Mouse (Mus musculus) hindbrain, embryonic 11.5 days (tissue): ENCODE data around the gene Gmds. TPM values are rescaled to one million over a fixed set of nuclear protein-coding genes. Genes with fewer than 3 reads are reported as not detected.

Experiments
- ATAC-seq: fragments of 200-750 bp; cut with Nextera tagmentation; 2 replicates; pipeline ENCODE4 v1.8.0; 2017; ENCODE audit warnings: mild to moderate bottlenecking, moderate TSS enrichment, moderate library complexity; ENCODE audit not compliant: low FRiP score
- DNase-seq: peaks from one replicate; pipeline ENCODE4 v3.0.0-alpha.2; 2015; ENCODE audit warnings: low spot score
- H3K27ac ChIP-seq: fragments of 300-500 bp; sonication (generic); 2 replicates; pipeline ENCODE4 v1.5.1; 2014; ENCODE audit warnings: mild to moderate bottlenecking, low read depth, low read length
- H3K27me3 ChIP-seq: fragments of 300-500 bp; sonication (generic); 2 replicates; pipeline ENCODE4 v1.6.1; 2014; ENCODE audit warnings: mild to moderate bottlenecking, low read length, moderate library complexity, mixed read lengths; ENCODE audit not compliant: control insufficient read depth, insufficient read depth
- H3K36me3 ChIP-seq: fragments of 300-500 bp; sonication (generic); 2 replicates; pipeline ENCODE4 v1.6.1; 2014; ENCODE audit warnings: mild to moderate bottlenecking, low read length, moderate library complexity, mixed read lengths; ENCODE audit not compliant: control insufficient read depth, insufficient read depth
- H3K4me1 ChIP-seq: fragments of 300-500 bp; sonication (generic); replicated peaks from 2 replicates; pipeline ENCODE4 v1.6.1; 2014; ENCODE audit warnings: low read length, mixed read lengths; ENCODE audit not compliant: control insufficient read depth, insufficient read depth
- H3K4me2 ChIP-seq: fragments of 300-500 bp; sonication (generic); replicated peaks from 2 replicates; pipeline ENCODE4 v1.6.1; 2014; ENCODE audit warnings: mild to moderate bottlenecking, low read depth, low read length
- H3K4me3 ChIP-seq: fragments of 300-500 bp; sonication (generic); 2 replicates; pipeline ENCODE4 v1.5.1; 2014; ENCODE audit warnings: low read depth, low read length
- H3K9ac ChIP-seq: fragments of 300-500 bp; sonication (generic); 2 replicates; pipeline ENCODE4 v1.6.1; 2014; ENCODE audit warnings: low read depth, low read length
- H3K9me3 ChIP-seq: fragments of 300-500 bp; sonication (generic); 2 replicates; pipeline ENCODE4 v1.6.1; 2016; ENCODE audit warnings: low read length; ENCODE audit not compliant: control insufficient read depth
- WGBS: fragments of 180-500 bp; shearing (Covaris S2); extraction: QIAGEN DNeasy Blood & Tissue Kit; methylation state at CpG from one replicate; pipeline ENCODE4 v1.1.7; 2014; 5-methylcytosine and 5-hydroxymethylcytosine counted together
- polyA plus RNA-seq: library from polyadenylated mRNA; unstranded; fragments of >200 nt; fragmentation: Nextera tagmentation; extraction: Ambion mirVana; gene quantifications from 2 replicates; pipeline ENCODE4 v1.2.1, GENCODE M21; 2014

Gene Gmds
- polyA plus RNA-seq, 1 experiment from 2014 or later, result 32.1 TPM

DNA sequence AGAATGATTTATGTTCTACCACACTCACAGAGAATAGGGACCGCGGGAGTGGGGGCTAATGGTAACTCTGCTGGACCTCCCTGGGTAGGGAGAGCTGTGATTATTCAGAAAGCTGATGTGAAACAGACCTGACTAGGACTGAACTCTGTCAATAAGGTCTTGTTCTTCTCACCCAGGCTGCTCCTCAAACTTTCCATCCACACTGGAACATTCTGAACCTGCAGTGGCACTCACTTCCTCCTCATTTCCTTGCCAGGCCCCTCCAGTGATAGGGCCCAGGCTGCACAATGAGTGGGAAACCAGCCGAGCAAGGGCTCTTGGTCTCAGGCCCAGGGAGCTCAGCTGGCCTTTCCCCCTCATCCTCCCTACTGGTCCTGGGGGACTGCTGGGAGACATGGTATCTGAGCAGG, 102.3 kb downstream of the Gmds start:
- Histone ChIP-seq H3K27ac (no peak overlapping the region), H3K27me3 (no peaks in the 10 kb centered on the region), H3K36me3 (no peaks in the 10 kb centered on the region), H3K9ac (no peak overlapping the region), H3K4me2 (no peak overlapping the region), H3K9me3 (no peaks in the 10 kb centered on the region), H3K4me3 (no peak overlapping the region), H3K4me1 (no peaks in the 10 kb centered on the region)
- ATAC-seq (no peak), DNase-seq (peak; percentile 3)
- WGBS, result 58% methylated on average over 3 of the region's 3 CpGs

DNA sequence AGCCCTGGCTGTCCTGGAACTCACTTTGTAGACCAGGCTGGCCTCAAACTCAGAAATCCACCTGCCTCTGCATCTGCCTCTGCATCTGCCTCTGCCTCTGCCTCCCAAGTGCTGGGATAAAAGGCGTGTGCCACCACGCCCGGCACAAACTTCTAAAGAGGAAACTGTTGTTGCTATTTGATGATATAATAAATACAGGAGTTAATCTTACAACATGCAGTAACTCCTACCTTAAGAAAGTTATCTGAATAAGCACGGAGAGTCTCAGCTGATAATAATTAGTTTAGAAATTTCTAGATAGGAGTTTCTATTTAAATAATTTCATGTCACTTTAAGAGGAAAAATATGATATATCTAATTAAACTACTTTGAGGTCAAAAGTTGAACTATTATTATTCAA, 103.5 kb downstream of the Gmds start:
- ATAC-seq, result no peak

DNA sequence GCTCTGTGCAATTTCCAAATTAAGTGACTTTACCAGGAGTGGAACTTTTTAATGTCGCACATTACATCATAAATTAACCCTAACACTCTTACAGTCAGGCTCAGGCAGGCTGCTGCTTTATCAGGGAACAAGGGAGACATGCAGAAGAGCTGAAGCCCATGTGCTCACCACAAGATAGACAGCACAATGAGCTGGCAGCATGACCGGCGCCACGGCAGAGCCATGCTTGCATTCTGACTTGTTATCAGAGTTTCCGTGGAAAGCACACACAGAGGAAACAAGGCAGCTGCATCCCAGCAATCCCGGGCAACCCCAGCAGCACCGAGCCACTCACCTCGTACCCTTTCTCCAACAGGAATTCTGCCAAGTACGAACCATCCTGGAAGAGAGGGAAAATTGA, 104.5 kb downstream of the Gmds start:
- no peak overlapping the region for H3K4me3 ChIP-seq
- H3K4me2 ChIP-seq, result no peak overlapping the region
- 92% methylated on average over 9 of the region's 9 CpGs for WGBS
- no peak overlapping the region for H3K27ac ChIP-seq
- no peak for DNase-seq
- no peaks in the 10 kb centered on the region for H3K4me1 ChIP-seq
- H3K36me3 ChIP-seq, result no peaks in the 10 kb centered on the region
- no peak overlapping the region for H3K9ac ChIP-seq
- H3K9me3 ChIP-seq, result no peaks in the 10 kb centered on the region
- H3K27me3 ChIP-seq, result no peaks in the 10 kb centered on the region
- ATAC-seq, result no peak

More for the DNA sequence above, 103.5 kb downstream of the Gmds start:
- 92% methylated on average over 4 of the region's 4 CpGs for WGBS
- no peak for DNase-seq
- Histone ChIP-seq H3K36me3 (no peaks in the 10 kb centered on the region), H3K4me3 (no peak overlapping the region), H3K4me2 (no peak overlapping the region), H3K4me1 (no peaks in the 10 kb centered on the region), H3K9me3 (no peaks in the 10 kb centered on the region), H3K27me3 (no peaks in the 10 kb centered on the region), H3K9ac (no peak overlapping the region), H3K27ac (no peak overlapping the region)

DNA sequence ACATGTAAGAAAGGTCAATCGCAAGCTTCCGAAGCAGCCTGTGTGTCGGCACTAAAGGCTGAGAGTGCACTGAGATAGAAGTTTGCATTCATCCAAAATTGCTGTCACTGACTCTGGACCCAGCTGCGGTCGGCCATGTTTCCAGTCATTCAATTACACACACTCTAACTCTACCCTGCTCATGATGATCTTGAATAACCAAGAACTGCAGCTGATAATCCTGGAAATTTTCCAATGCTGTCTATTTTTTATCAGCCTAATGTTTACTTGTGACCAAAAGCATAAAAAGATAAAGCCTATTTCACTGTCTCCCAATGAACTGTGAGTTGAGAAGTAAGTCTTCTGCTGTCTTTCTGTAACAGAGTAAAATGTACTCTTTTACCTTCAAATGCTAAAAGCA, 106.1 kb downstream of the Gmds start:
- WGBS, result 92% methylated on average over 5 of the region's 5 CpGs
- no peaks in the 10 kb centered on the region for H3K9me3 ChIP-seq
- ATAC-seq (no peak), DNase-seq (no peak)
- H3K9ac ChIP-seq, result no peak overlapping the region
- no peak overlapping the region for H3K4me2 ChIP-seq
- H3K36me3 ChIP-seq, result no peaks in the 10 kb centered on the region
- H3K27ac ChIP-seq, result no peak overlapping the region
- H3K4me3 ChIP-seq, result no peak overlapping the region
- H3K4me1 ChIP-seq, result no peaks in the 10 kb centered on the region
- no peaks in the 10 kb centered on the region for H3K27me3 ChIP-seq

DNA sequence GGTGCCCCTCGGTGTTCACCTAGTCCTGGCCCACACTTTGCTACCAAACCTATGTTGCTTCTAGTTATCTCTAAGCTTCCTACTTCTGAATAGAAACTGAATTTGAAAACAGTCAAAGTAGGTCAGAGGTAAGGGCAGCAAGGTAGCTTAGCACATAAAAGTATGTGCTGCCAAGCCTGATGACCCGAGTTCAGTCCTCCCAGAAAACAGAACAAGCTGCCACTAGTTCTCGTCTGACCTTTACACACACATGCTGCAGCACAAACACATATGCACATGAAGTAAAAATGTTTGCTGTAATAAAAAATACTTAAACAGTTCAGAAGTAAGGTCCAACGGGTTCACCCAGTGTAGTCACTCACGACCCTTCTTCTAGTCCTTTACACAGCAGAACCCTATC, 106.6 kb downstream of the Gmds start:
- ATAC-seq (no peak), DNase-seq (no peak)
- H3K27me3 ChIP-seq, result no peaks in the 10 kb centered on the region
- H3K4me1 ChIP-seq, result no peaks in the 10 kb centered on the region
- H3K4me2 ChIP-seq, result no peak overlapping the region
- no peak overlapping the region for H3K4me3 ChIP-seq
- no peaks in the 10 kb centered on the region for H3K9me3 ChIP-seq
- 93% methylated on average over 5 of the region's 5 CpGs for WGBS
- no peak overlapping the region for H3K27ac ChIP-seq
- H3K36me3 ChIP-seq, result no peaks in the 10 kb centered on the region
- H3K9ac ChIP-seq, result no peak overlapping the region

DNA sequence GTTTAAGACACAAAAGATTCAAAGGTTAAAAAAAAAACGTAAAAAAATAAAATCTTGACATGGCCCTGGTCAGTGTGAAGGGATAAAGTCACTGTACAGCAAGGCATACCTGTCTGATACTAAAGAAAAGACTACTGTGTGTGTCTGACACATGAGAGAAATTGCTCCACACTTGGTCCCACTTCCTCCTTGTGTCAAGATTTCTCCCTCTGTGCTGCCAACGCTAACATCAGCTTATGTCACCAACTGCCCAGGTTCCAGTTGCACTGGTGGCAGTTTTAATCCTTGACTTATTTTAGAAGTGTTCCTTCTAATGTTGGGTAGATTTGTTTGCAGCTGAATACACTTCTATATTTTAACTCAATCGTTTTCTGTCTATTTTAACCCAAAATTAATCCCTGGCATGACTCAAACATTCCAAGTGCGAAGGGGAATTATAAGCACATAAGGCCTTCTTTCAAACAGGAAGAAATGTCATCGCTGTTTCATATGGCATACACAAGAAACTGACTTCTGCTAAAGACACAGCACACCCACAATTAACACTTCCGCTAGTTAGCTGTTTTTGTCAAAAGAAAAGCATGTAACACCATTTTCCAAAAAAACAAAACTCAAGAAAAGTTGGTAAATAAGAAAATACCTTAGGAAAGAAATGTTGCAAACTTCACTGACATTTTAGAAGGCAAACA, 110.5 kb downstream of the Gmds start:
- Histone ChIP-seq H3K9me3 (no peaks in the 10 kb centered on the region), H3K4me2 (no peak overlapping the region), H3K27me3 (no peaks in the 10 kb centered on the region), H3K4me1 (no peaks in the 10 kb centered on the region), H3K36me3 (no peaks in the 10 kb centered on the region), H3K4me3 (no peak overlapping the region), H3K9ac (no peak overlapping the region), H3K27ac (no peak overlapping the region)
- DNase-seq, result no peak
- 83% methylated on average over 6 of the region's 6 CpGs for WGBS
- ATAC-seq, result no peak

DNA sequence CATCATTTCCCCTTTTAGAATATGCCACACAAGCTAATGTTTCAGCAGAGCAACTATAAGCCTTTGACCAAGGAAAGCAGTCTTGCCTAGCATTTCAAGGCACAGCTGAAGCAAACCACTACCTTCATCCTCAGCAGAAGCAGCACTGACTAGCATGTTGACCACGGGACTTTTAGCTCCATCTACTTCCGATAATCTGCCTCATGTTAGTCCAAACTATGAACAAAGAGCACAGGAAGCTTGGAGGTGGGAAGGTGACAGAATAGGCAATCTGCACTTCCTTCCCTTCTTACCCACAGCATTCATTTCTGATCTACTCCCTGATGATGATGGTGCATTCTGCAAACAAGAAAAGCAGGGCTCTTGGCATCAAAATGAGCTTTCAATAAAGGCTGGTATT, 120.9 kb downstream of the Gmds start:
- DNase-seq (no peak), ATAC-seq (no peak)
- H3K27me3 ChIP-seq, result no peaks in the 10 kb centered on the region
- no peaks in the 10 kb centered on the region for H3K36me3 ChIP-seq
- no peak overlapping the region for H3K4me2 ChIP-seq
- WGBS, result 88% methylated on average over 2 of the region's 2 CpGs
- no peaks in the 10 kb centered on the region for H3K4me1 ChIP-seq
- no peak overlapping the region for H3K27ac ChIP-seq
- H3K4me3 ChIP-seq, result no peak overlapping the region
- no peak overlapping the region for H3K9ac ChIP-seq
- H3K9me3 ChIP-seq, result no peaks in the 10 kb centered on the region

DNA sequence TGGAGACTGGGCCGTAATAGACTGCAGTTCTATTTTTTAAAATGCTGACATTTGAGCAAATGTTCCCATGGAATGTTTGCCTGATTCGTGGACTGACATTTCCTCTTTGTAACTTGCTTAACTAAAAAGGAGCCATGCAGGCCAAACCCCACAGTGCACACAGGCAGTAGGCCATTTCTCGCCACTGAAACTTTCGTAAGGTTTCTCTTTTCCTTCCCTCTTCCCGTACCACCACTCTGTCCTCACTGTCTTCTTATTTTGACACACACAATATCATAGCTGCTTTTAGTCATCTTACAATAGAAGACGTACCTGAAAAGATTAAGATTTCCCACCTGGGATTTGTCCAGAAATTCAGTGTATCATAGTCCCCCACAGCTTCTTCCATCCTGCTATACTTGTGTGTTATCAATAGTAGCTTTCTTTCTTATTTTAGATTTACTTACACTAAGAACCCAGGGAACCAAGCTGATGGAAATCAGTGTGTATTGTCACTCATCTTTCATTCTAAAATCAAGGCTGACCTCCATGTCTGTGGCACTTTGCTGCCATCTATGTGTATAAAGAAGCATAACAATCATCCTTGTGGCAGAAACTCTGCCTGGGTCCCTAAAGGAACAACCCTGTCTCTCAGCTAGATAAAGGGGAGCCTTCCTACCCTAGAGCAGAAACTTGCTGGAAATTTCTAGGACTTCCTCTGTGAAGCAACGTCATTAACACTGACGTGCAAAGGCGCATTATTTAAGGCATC, 124.7 kb downstream of the Gmds start:
- H3K27ac ChIP-seq, result no peak overlapping the region
- H3K36me3 ChIP-seq, result no peaks in the 10 kb centered on the region
- no peaks in the 10 kb centered on the region for H3K27me3 ChIP-seq
- no peaks in the 10 kb centered on the region for H3K4me1 ChIP-seq
- H3K4me2 ChIP-seq, result no peak overlapping the region
- 53% methylated on average over 9 of the region's 9 CpGs for WGBS
- no peaks in the 10 kb centered on the region for H3K9me3 ChIP-seq
- no peak overlapping the region for H3K4me3 ChIP-seq
- ATAC-seq (peak; percentile 68), DNase-seq (peak; percentile 58)
- H3K9ac ChIP-seq, result no peak overlapping the region

DNA sequence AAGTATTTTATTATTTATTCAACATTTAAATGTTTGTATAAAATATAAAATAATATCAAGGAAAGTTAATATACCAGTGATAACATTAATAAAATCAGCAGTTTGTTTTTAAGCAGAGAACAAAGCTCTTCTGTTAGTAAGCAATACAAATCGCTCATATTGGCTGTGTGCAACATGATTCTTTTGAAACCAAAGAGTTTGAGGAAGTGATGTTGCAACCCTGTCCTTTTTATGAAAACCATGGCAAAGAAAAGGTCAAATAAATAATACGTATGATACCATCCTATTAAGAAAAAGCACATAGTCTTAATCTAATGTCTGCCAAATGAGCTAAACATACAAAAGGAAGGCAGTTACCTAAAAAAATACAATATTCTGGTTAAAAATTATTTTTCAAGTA, 126.4 kb downstream of the Gmds start:
- H3K36me3 ChIP-seq, result no peaks in the 10 kb centered on the region
- no peak overlapping the region for H3K4me3 ChIP-seq
- WGBS, result 73% methylated on average over 2 of the region's 2 CpGs
- DNase-seq, result no peak
- no peaks in the 10 kb centered on the region for H3K9me3 ChIP-seq
- H3K9ac ChIP-seq, result no peak overlapping the region
- no peak overlapping the region for H3K4me2 ChIP-seq
- H3K27ac ChIP-seq, result no peak overlapping the region
- ATAC-seq, result no peak
- H3K27me3 ChIP-seq, result no peaks in the 10 kb centered on the region
- H3K4me1 ChIP-seq, result no peaks in the 10 kb centered on the region
